Mouse (Mus musculus) hematopoietic multipotent progenitor cell, adult 10-12 weeks (in vitro differentiated cells): ENCODE results near the gene Mbtps2. TPM values are rescaled to one million over a fixed set of nuclear protein-coding genes. Genes with fewer than 3 reads are reported as not detected.

ENCODE experiments used
- polyA plus RNA-seq: library from polyadenylated mRNA; stranded (reverse); fragments of >175 nt; gene quantifications from 2 replicates; pipeline ENCODE4 v1.2.3, GENCODE M21; 2012; ENCODE audit warnings: low replicate concordance

Mbtps2 gene
- 4.3 and 5.0 TPM in 2 replicates for polyA plus RNA-seq

GRCm38 (mm10) chrX:157598186-157598996 is at the start of gene Mbtps2:
Mbtps2 (minus strand) TSS chrX:157598715.

GRCm38 (mm10) chrX:157568840-157569239 is 29.7 kb downstream of the Mbtps2 start, which contains the start of gene Yy2:
Yy2 (minus strand) TSS chrX:157568985.

GRCm38 (mm10) chrX:157491944-157492726 is 106.4 kb downstream of the Mbtps2 start, which contains the start of gene Sms:
Sms (minus strand) TSS chrX:157492287.

Other genes starting within 250 kb of the Mbtps2 start
- not detected in 2 replicates for gene Phex, start 183.4 kb downstream of the Mbtps2 start, polyA plus RNA-seq
- 21.6 and 31.9 TPM in 2 replicates for gene Sms, start 106.4 kb downstream of the Mbtps2 start, polyA plus RNA-seq
- 0.10 TPM in 1 of 2 replicates, not detected in the other for gene Yy2, start 29.7 kb downstream of the Mbtps2 start, polyA plus RNA-seq
- gene Smpx, start 100.2 kb upstream of the Mbtps2 start, polyA plus RNA-seq: not detected in 2 replicates
- gene Klhl34, start 219.7 kb upstream of the Mbtps2 start, polyA plus RNA-seq: not detected in 2 replicates